Mouse (Mus musculus) kidney, embryonic 14.5 days (tissue): ENCODE measurements around the gene Inpp5k. TPM values are rescaled to one million over a fixed set of nuclear protein-coding genes. Genes with fewer than 3 reads are reported as not detected.

Experiments
- ATAC-seq: fragments of 200-750 bp; cut with Nextera tagmentation; 2 replicates; pipeline ENCODE4 v1.8.0; 2017; ENCODE audit warnings: moderate number of reproducible peaks, mild to moderate bottlenecking, moderate TSS enrichment, moderate library complexity; ENCODE audit not compliant: low FRiP score, low TSS enrichment
- H3K27ac ChIP-seq: fragments of 300-500 bp; sonication (generic); 2 replicates; pipeline ENCODE4 v1.5.1; 2014; ENCODE audit warnings: low read depth, mild to moderate bottlenecking, low read length, moderate library complexity, mixed read lengths
- H3K27me3 ChIP-seq: fragments of 300-500 bp; sonication (generic); 2 replicates; pipeline ENCODE4 v1.6.1; 2014; ENCODE audit warnings: mild to moderate bottlenecking, low read length; ENCODE audit not compliant: control insufficient read depth, insufficient read depth
- H3K36me3 ChIP-seq: fragments of 300-500 bp; sonication (generic); 2 replicates; pipeline ENCODE4 v1.6.1; 2014; ENCODE audit warnings: low read length, mixed read lengths; ENCODE audit not compliant: control insufficient read depth, insufficient read depth
- H3K4me1 ChIP-seq: fragments of 300-500 bp; sonication (generic); 2 replicates; pipeline ENCODE4 v1.6.1; 2014; ENCODE audit warnings: low read length, mixed read lengths; ENCODE audit not compliant: control insufficient read depth, insufficient read depth
- H3K4me2 ChIP-seq: fragments of 300-500 bp; sonication (generic); replicated peaks from 2 replicates; pipeline ENCODE4 v1.6.1; 2014; ENCODE audit warnings: low read depth, mild to moderate bottlenecking, low read length
- H3K4me3 ChIP-seq: fragments of 300-500 bp; sonication (generic); 2 replicates; pipeline ENCODE4 v1.5.1; 2014; ENCODE audit warnings: mild to moderate bottlenecking, low read length
- H3K9ac ChIP-seq: fragments of 300-500 bp; sonication (generic); 2 replicates; pipeline ENCODE4 v1.6.1; 2014; ENCODE audit warnings: low read depth, mild to moderate bottlenecking, low read length, moderate library complexity
- H3K9me3 ChIP-seq: fragments of 300-500 bp; sonication (generic); 2 replicates; pipeline ENCODE4 v1.6.1; 2016; ENCODE audit warnings: low read length; ENCODE audit not compliant: control insufficient read depth
- WGBS: fragments of 180-500 bp; shearing (Covaris S2); extraction: QIAGEN DNeasy Blood & Tissue Kit; methylation state at CpG from one replicate; pipeline ENCODE4 v1.1.7; 2014; 5-methylcytosine and 5-hydroxymethylcytosine counted together
- polyA plus RNA-seq: library from polyadenylated mRNA; unstranded; fragments of >200 nt; fragmentation: Nextera tagmentation; extraction: Ambion mirVana; gene quantifications from 2 replicates; pipeline ENCODE4 v1.2.1, GENCODE M21; 2014

The Inpp5k gene
- polyA plus RNA-seq, 1 experiment from 2014 or later, result 30.1 TPM

DNA sequence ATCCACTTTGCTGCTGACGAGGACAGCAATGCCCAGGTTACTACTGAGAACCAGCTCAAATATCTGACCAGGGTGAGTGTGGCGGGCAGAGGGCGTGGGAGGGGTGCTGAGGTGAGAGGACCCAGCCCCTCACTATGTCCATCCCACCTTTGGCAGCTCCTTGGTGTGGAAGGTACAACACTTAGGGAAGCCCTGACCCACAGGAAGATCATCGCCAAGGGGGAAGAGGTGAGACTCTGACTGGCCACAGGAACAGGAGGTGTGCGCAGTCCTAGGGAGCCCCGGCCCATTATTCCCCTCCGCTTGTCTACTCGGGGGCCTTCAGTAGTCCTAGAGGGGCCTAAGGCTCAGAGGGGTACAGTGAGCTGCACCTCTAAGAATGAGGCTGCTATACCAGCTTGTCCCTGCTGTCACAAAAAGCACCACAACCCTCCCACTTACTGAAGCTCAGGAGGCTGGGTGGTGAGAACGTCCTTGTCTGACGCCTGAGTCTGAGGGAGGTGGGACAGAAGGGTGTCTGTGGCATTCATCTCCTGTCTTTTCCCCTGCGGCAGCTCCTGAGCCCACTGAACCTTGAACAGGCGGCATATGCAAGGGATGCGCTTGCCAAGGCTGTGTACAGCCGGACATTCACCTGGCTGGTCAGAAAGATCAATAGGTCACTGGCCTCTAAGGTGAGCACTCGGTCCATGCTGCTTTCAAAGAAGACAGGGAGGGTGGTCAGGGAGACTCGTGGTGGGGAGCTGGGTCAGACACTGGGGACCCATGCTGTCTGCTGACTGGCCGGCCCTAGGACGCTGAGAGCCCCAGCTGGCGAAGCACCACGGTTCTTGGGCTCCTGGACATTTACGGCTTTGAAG is 30.4 kb downstream of the Inpp5k start:
- WGBS, result 83% methylated on average over 21 of the region's 21 CpGs
- H3K4me1 ChIP-seq, result peaks cover 10% of the 10 kb centered on the region
- H3K27ac ChIP-seq, result no peak overlapping the region
- no peaks in the 10 kb centered on the region for H3K27me3 ChIP-seq
- H3K4me2 ChIP-seq, result no peak overlapping the region
- no peak overlapping the region for H3K4me3 ChIP-seq
- no peaks in the 10 kb centered on the region for H3K9me3 ChIP-seq
- H3K36me3 ChIP-seq, result peaks cover 52% of the 10 kb centered on the region
- H3K9ac ChIP-seq, result no peak overlapping the region
- no peak for ATAC-seq

GRCm38 (mm10) chr11:75662131-75662530 is 31.3 kb downstream of the Inpp5k start:
- H3K4me3 ChIP-seq, result no peak overlapping the region
- peaks cover under 1% of the 10 kb centered on the region; the same call in 1 of the 2 replicates for H3K4me1 ChIP-seq
- no peak overlapping the region for H3K27ac ChIP-seq
- WGBS, result 94% methylated on average over 7 of the region's 7 CpGs
- H3K27me3 ChIP-seq, result no peaks in the 10 kb centered on the region
- H3K9me3 ChIP-seq, result no peaks in the 10 kb centered on the region
- H3K9ac ChIP-seq, result no peak overlapping the region
- ATAC-seq, result no peak; the same call in 1 of the 2 replicates
- H3K36me3 ChIP-seq, result peaks cover 61% of the 10 kb centered on the region
- H3K4me2 ChIP-seq, result no peak overlapping the region

DNA sequence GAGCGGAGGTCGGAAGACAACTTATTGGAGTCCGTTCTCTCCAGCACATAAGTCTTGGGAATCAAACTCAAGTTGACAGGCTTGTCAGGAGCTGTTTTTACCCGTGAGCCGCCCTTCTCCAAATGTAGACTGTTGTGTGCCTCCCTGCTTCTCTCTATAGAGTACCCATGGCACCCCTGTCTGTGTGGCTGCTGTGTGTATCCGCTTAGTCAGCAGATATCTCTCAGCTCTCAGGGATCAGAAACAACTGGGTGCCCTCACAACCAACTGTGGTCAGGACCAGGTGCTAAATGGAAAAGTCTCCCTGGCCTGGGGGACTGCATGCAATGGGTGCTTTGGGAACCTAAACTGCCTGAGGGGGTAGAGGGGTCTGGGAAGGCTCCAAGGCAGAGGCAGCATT is 35.5 kb downstream of the Inpp5k start:
- Histone ChIP-seq H3K4me3 (no peak overlapping the region), H3K9me3 (no peaks in the 10 kb centered on the region), H3K36me3 (peaks cover 70% of the 10 kb centered on the region)

DNA sequence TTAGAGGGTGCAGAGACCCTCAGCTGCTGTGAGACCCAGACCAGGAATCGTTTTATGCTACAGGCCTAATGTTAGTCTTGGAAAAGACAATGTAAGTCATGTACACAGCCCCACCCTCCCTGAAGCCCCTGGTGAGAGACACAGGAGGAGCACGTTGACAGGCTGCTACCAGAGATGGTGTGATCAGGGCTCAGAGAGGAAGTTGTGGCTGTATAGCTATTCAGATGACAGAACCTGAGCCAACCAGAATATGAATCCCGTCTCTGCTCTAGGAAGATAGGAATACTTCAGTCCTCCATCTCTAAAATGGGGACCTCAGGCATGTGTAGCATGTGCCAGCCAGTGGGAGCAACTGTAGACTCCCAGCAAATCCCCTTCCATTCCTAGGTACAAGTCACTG is 37.8 kb downstream of the Inpp5k start:
- Histone ChIP-seq H3K27me3 (no peaks in the 10 kb centered on the region), H3K4me2 (no peak overlapping the region), H3K9me3 (no peaks in the 10 kb centered on the region), H3K36me3 (peaks cover 68% of the 10 kb centered on the region), H3K27ac (no peak overlapping the region), H3K4me3 (no peak overlapping the region), H3K4me1 (no peaks in the 10 kb centered on the region), H3K9ac (no peak overlapping the region)
- ATAC-seq, result no peak
- WGBS, result 95% methylated on average over 3 of the region's 3 CpGs

More for the DNA sequence above, 35.5 kb downstream of the Inpp5k start:
- Histone ChIP-seq H3K4me1 (no peaks in the 10 kb centered on the region), H3K27ac (no peak overlapping the region), H3K4me2 (no peak overlapping the region), H3K27me3 (no peaks in the 10 kb centered on the region), H3K9ac (no peak overlapping the region)
- 93% methylated on average over 6 of the region's 6 CpGs for WGBS
- no peak for ATAC-seq

DNA sequence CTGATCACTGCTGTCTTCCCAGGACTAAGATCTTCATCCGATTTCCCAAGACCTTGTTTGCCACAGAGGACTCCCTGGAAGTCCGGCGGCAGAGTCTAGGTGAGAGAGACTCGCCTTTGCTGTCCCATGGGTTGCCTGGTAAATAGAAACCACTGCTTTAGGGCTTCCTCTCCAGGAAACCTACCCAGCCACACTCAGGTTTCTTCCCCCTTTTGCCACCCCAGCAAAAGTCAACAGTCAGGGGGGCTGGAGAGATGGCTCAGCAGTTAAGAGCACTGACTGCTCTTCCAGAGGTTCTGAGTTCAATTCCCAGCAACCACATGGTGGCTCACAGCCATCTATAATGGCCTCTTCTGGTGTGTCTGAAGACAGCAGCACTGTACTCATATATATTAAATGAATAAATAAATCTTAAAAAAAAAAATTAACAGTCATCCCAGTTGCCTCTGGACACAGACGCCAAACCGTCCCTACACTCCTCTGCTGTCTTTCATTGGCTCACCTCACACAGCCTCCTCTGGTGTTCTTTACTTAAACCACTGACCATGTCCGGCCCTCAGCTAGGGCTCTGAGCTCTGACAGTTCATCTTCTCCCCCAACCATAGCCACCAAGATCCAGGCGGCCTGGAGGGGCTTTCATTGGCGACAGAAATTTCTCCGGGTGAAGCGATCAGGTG is 38.5 kb downstream of the Inpp5k start:
- Histone ChIP-seq H3K4me1 (no peaks in the 10 kb centered on the region), H3K9ac (no peak overlapping the region), H3K27me3 (no peaks in the 10 kb centered on the region), H3K4me2 (no peak overlapping the region), H3K27ac (no peak overlapping the region), H3K9me3 (no peaks in the 10 kb centered on the region), H3K36me3 (peaks cover 70% of the 10 kb centered on the region), H3K4me3 (no peak overlapping the region)
- no peak for ATAC-seq
- 91% methylated on average over 11 of the region's 11 CpGs for whole genome bisulfite sequencing

- WGBS, result 93% methylated on average over 12 of the region's 12 CpGs
- Histone ChIP-seq H3K9me3 (no peaks in the 10 kb centered on the region), H3K27me3 (no peaks in the 10 kb centered on the region), H3K36me3 (peaks cover 70% of the 10 kb centered on the region), H3K9ac (no peak overlapping the region), H3K4me3 (no peak overlapping the region), H3K4me2 (no peak overlapping the region), H3K27ac (no peak overlapping the region), H3K4me1 (no peaks in the 10 kb centered on the region)
- ATAC-seq, result no peak
Observed at GRCm38 (mm10) chr11:75669853-75670200, 39.0 kb downstream of the Inpp5k start.

GRCm38 (mm10) chr11:75671426-75672180 is 40.8 kb downstream of the Inpp5k start:
- WGBS, result 69% methylated on average over 22 of the region's 22 CpGs

GRCm38 (mm10) chr11:75673411-75673810 is 42.6 kb downstream of the Inpp5k start:
- no peak overlapping the region for H3K4me2 ChIP-seq
- no peaks in the 10 kb centered on the region for H3K27me3 ChIP-seq
- peaks cover 41% of the 10 kb centered on the region for H3K36me3 ChIP-seq
- no peak for ATAC-seq
- no peaks in the 10 kb centered on the region for H3K4me1 ChIP-seq
- H3K9me3 ChIP-seq, result no peaks in the 10 kb centered on the region
- H3K27ac ChIP-seq, result no peak overlapping the region
- 96% methylated on average over 5 of the region's 5 CpGs for WGBS
- H3K9ac ChIP-seq, result no peak overlapping the region
- no peak overlapping the region for H3K4me3 ChIP-seq

More at GRCm38 (mm10) chr11:75671426-75672180, 40.8 kb downstream of the Inpp5k start:
- Histone ChIP-seq H3K4me3 (no peak overlapping the region), H3K27me3 (no peaks in the 10 kb centered on the region), H3K4me2 (no peak overlapping the region), H3K4me1 (no peaks in the 10 kb centered on the region), H3K36me3 (peaks cover 53% of the 10 kb centered on the region), H3K9ac (no peak overlapping the region), H3K27ac (no peak overlapping the region), H3K9me3 (no peaks in the 10 kb centered on the region)
- ATAC-seq, result no peak
